Mouse (Mus musculus) heart, postnatal 0 days (tissue): ENCODE data around the gene Otoa.

Experiments used
- CTCF ChIP-seq: IDR thresholded peaks from 2 replicates; pipeline ENCODE4 v1.5.1; 2016; ENCODE audit warnings: antibody characterized with exemption, control low read depth, low read depth
- EP300 ChIP-seq: IDR thresholded peaks from 2 replicates; pipeline ENCODE4 v1.6.1; 2016; ENCODE audit warnings: antibody characterized with exemption, low read depth

GRCm38 (mm10) chr7:121088745-121089144 is 7.3 kb downstream of the Otoa start:
- no peak; the same call in 1 of the 2 replicates for TF ChIP-seq CTCF
- no peak for TF ChIP-seq EP300
